Mouse (Mus musculus) forebrain, postnatal 0 days (tissue): ENCODE measurements around the gene A130010J15Rik. TPM values are rescaled to one million over a fixed set of nuclear protein-coding genes. Genes with fewer than 3 reads are reported as not detected.

Experiments used
- ATAC-seq: fragments of 200-750 bp; cut with Nextera tagmentation; 2 replicates; pipeline ENCODE4 v1.8.0; 2017; ENCODE audit warnings: mild to moderate bottlenecking, moderate library complexity
- DNase-seq: peaks from one replicate; pipeline ENCODE4 v3.0.0-alpha.2; 2015
- H3K27ac ChIP-seq: fragments of 300-500 bp; sonication (generic); 2 replicates; pipeline ENCODE4 v1.5.1; 2014; ENCODE audit warnings: low read depth, mild to moderate bottlenecking, antibody characterized with exemption, low read length, moderate library complexity, mixed read lengths
- H3K27me3 ChIP-seq: fragments of 300-500 bp; sonication (generic); 2 replicates; pipeline ENCODE4 v1.6.1; 2014; ENCODE audit warnings: mild to moderate bottlenecking, low read length, mixed read lengths; ENCODE audit not compliant: insufficient read depth
- H3K36me3 ChIP-seq: fragments of 300-500 bp; sonication (generic); 2 replicates; pipeline ENCODE4 v1.6.1; 2014; ENCODE audit warnings: mild to moderate bottlenecking, moderate library complexity; ENCODE audit not compliant: insufficient read depth
- H3K4me1 ChIP-seq: fragments of 300-500 bp; sonication (generic); 2 replicates; pipeline ENCODE4 v1.6.1; 2014; ENCODE audit warnings: antibody characterized with exemption; ENCODE audit not compliant: insufficient read depth
- H3K4me2 ChIP-seq: fragments of 300-500 bp; sonication (generic); 2 replicates; pipeline ENCODE4 v1.6.1; 2014; ENCODE audit warnings: low read depth, mild to moderate bottlenecking, moderate library complexity
- H3K4me3 ChIP-seq: fragments of 300-500 bp; sonication (generic); 2 replicates; pipeline ENCODE4 v1.5.1; 2014; ENCODE audit warnings: low read depth, low read length, mixed read lengths
- H3K9ac ChIP-seq: fragments of 300-500 bp; sonication (generic); 2 replicates; pipeline ENCODE4 v1.6.1; 2014; ENCODE audit warnings: mild to moderate bottlenecking
- H3K9me3 ChIP-seq: fragments of 300-500 bp; sonication (generic); 2 replicates; pipeline ENCODE4 v1.6.1; 2016; ENCODE audit warnings: low read length
- CTCF ChIP-seq: sonication (generic); IDR thresholded peaks from 2 replicates; pipeline ENCODE4 v1.5.1; 2016; ENCODE audit warnings: antibody characterized with exemption, control low read depth, low read depth
- WGBS: fragments of 180-500 bp; shearing (Covaris S2); extraction: QIAGEN DNeasy Blood & Tissue Kit; methylation state at CpG from one replicate; pipeline ENCODE4 v1.1.7; 2014; 5-methylcytosine and 5-hydroxymethylcytosine counted together
- polyA plus RNA-seq: library from polyadenylated mRNA; unstranded; fragments of >200 nt; fragmentation: Nextera tagmentation; extraction: Ambion mirVana; gene quantifications from 2 replicates; pipeline ENCODE4 v1.2.1, GENCODE M21; 2015
- total RNA-seq: library from RNA; depleted of rRNA; stranded (reverse); fragments of >200 nt; gene quantifications from 2 replicates; pipeline ENCODE4 v1.2.3, GENCODE M21; 2014; rRNA removed

A130010J15Rik gene
- total RNA-seq, result 16.2 and 18.2 TPM in 2 replicates
- polyA plus RNA-seq, result 9.6 and 10.8 TPM in 2 replicates

DNA sequence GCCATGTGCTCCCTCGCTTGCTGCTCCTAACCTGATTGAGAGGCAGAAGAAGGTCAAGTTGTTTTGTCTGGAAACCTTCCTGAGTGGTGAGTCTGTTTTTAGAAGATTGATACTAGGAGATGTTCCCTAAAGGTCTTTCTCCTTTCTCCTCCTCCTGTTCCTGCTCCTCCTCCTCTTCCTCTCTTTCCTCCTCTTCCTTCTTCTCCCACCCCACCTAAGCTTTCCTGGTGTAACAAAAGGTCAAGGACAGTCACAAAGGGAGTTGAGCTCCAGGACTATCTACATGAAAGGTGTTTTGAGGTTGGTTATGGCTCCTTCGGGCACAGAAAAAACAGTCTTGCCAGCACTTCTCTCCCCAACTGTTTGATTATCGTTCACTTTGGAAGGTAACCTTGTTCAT lies at the start of gene A130010J15Rik:
A130010J15Rik (plus strand) TSS at position 301 of the 400 bp plus-strand sequence.
- H3K27ac ChIP-seq, result no peak within 1 kb of the TSS
- H3K4me1 ChIP-seq, result 0 out of 2 replicates have a peak, but pooled peaks cover 7% of the 10 kb centered on the region
- 99% methylated on average over 3 of the region's 3 CpGs for WGBS
- H3K9me3 ChIP-seq, result no peaks in the 10 kb centered on the region
- no peak within 1 kb of the TSS for H3K9ac ChIP-seq
- TF ChIP-seq CTCF, result no peak
- no peaks in the 10 kb centered on the region for H3K27me3 ChIP-seq
- H3K36me3 ChIP-seq, result no peaks in the 10 kb centered on the region
- no peak within 1 kb of the TSS for H3K4me3 ChIP-seq
- no peak for ATAC-seq
- no peak within 1 kb of the TSS for H3K4me2 ChIP-seq
- DNase-seq, result no peak

DNA sequence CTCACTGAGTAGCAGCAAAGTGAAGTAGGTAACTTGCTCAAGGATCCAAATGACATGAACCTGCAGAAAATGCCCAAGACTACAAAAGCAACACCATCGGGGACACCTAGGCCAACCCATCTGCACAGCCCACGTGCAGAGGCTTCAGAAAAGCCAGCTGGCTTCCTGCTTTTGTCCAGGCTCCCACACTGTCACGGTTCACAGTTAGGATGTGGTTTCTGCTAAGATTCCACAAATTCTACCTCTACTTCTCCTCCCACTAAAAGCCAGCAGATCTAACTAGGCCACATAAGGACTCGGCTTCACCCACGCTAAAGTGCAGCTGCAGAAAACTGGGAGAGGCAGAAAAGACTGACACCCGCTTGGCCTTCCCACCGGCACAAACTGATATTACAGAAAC lies 45.1 kb upstream of the A130010J15Rik start:
- 95% methylated on average over 7 of the region's 7 CpGs for WGBS
- Histone ChIP-seq H3K9ac (no peak overlapping the region), H3K4me3 (no peak overlapping the region), H3K36me3 (peaks cover 70% of the 10 kb centered on the region), H3K4me1 (no peaks in the 10 kb centered on the region), H3K27me3 (no peaks in the 10 kb centered on the region), H3K27ac (no peak overlapping the region), H3K9me3 (no peaks in the 10 kb centered on the region), H3K4me2 (no peak overlapping the region)
- ATAC-seq (no peak), DNase-seq (no peak)
- TF ChIP-seq CTCF, result no peak

DNA sequence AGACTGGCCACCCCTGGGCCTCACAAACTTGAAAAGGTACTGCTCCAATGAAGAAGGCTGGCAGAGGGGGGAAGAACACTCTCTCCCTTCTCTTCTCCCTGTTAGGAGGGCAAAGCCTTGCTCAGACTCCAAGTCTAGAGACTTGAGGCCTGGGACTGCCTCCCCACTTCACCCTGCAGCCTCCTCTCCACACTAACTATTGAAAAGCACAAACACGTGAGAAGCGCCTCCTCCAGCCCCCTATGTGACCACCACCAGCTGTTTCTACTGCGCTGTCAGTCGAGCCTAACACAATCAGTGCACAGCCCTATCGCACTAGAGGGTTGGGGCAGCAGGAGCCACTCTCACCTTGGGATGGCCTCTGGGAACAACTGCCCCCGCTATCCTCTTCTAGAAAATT lies 44.6 kb upstream of the A130010J15Rik start:
- ATAC-seq, result no peak

DNA sequence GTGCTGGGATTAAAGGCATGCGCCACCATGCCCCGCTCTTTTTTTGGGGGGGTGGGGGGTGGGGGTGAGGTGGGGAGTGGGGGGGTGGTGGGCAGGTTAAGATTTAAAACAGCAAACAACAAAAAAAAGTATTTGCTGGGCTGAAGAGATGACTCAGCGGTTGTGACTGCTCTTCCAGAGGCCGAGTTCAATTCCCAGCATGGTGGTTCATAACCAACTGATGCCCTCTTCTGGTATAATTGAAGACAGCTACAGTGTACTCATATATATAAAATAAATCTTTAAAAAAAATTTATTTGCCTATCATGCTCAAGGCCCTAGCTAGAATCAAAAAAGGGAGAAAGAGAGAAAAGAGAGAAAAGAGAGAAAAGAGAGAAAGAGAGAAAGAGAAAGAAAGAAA lies 42.0 kb upstream of the A130010J15Rik start:
- Histone ChIP-seq H3K4me3 (no peak overlapping the region), H3K9me3 (no peaks in the 10 kb centered on the region), H3K9ac (no peak overlapping the region), H3K4me1 (peaks cover 10% of the 10 kb centered on the region), H3K27ac (no peak overlapping the region), H3K27me3 (no peaks in the 10 kb centered on the region), H3K36me3 (peaks cover 45% of the 10 kb centered on the region), H3K4me2 (no peak overlapping the region)
- 70% methylated on average over 4 of the region's 4 CpGs for WGBS
- ATAC-seq, result peak; percentile 30; the same call in 1 of the 2 replicates
- DNase-seq, result peak; percentile 44
- peak; percentile 37 for TF ChIP-seq CTCF

More for the DNA sequence above, 44.6 kb upstream of the A130010J15Rik start:
- peaks cover 68% of the 10 kb centered on the region for H3K36me3 ChIP-seq
- WGBS, result 92% methylated on average over 6 of the region's 6 CpGs
- no peak for TF ChIP-seq CTCF
- no peak overlapping the region for H3K4me2 ChIP-seq
- H3K27ac ChIP-seq, result no peak overlapping the region
- H3K9me3 ChIP-seq, result no peaks in the 10 kb centered on the region
- no peaks in the 10 kb centered on the region for H3K4me1 ChIP-seq
- H3K9ac ChIP-seq, result no peak overlapping the region
- no peak overlapping the region for H3K4me3 ChIP-seq
- no peaks in the 10 kb centered on the region for H3K27me3 ChIP-seq
- no peak for DNase-seq

DNA sequence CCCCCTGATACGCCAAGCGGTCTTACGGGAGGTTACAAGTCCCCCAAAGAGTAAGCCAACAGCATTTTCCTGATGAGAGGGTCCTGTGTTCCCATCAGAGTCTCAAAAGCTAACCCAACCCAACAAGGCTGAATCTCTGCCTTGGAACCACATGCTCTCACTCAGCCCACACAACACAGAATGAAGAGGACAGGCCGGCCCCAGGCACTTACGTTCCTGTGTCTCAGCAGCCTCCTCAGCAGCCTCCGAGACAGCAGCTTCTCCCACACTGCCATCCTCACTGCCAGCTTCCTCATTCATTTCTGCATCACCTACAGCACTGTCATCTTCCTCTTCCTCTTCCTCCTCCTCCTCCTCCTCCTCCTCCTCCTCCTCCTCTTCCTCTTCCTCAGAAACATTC lies 39.8 kb upstream of the A130010J15Rik start:
- no peak for DNase-seq
- Histone ChIP-seq H3K4me1 (peaks cover 10% of the 10 kb centered on the region), H3K9ac (no peak overlapping the region), H3K36me3 (peaks cover 24% of the 10 kb centered on the region), H3K9me3 (no peaks in the 10 kb centered on the region), H3K27ac (no peak overlapping the region), H3K27me3 (no peaks in the 10 kb centered on the region), H3K4me2 (no peak overlapping the region), H3K4me3 (no peak overlapping the region)
- WGBS, result 95% methylated on average over 6 of the region's 6 CpGs
- TF ChIP-seq CTCF, result no peak
- no peak for ATAC-seq

DNA sequence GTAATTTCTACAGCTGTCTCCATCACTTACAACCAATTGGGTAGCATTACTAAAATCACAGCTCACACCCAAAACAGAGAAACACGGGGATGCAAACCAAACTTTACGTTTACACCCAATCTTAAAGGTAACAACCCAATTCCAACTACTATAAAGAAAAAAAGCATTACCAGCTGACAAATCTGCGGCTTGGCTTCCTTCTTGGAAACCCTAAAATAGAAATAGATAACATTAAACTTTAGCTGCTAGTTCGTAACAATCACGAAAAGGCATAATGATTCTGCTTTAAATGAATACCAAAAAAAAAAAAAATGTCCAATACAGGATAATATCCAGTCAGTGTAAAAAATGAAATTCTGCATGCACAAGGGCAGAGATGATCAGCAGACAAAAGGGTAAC lies 38.5 kb upstream of the A130010J15Rik start:
- H3K27me3 ChIP-seq, result no peaks in the 10 kb centered on the region
- H3K9me3 ChIP-seq, result no peaks in the 10 kb centered on the region
- peak overlapping the region; percentile 58 for H3K4me2 ChIP-seq
- no peak overlapping the region for H3K27ac ChIP-seq
- no peak for ATAC-seq
- 27% methylated on average over 5 of the region's 5 CpGs for WGBS
- peaks cover 18% of the 10 kb centered on the region for H3K36me3 ChIP-seq
- peak overlapping the region; percentile 68 for H3K9ac ChIP-seq
- TF ChIP-seq CTCF, result no peak
- DNase-seq, result no peak
- peaks cover 10% of the 10 kb centered on the region for H3K4me1 ChIP-seq
- H3K4me3 ChIP-seq, result peak overlapping the region; percentile 71

DNA sequence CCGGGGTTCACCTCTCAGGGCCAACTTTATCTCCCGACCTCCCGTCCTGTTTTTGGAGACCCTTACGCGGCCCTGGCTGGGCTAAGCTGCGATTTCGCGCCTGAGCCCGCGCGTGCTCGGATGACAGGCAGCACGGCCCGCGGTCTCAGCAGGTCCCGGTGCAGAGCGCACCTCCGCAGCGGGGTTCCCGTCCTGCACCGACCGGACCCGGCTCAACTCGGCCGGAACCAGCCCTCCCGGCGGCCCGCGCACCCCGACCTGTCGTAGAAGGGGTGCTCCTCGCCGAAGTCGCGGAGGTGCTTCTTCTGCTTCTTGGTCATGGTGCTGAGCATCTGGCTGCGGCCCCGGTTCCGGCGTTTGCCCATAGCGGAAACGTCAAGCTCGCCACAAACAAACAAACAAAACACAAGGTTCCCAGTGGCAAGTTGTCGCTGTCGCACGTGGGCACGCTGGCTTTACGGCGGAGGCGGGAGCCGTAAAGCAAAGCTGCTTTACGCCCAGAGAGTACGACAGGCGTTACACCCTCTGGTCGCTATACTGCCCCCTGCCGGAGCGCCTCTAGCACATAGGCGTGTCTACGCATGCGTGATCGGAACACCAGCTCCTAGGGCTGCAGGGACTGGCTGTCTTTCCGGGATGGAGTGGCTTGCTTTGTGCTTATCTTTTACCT lies 37.9 kb upstream of the A130010J15Rik start, which contains the start of gene Diexf:
Diexf (minus strand) TSS at position 487 of the 670 bp plus-strand sequence.
- peak within 1 kb of the TSS; percentile 71 for H3K4me3 ChIP-seq
- TF ChIP-seq CTCF, result peak; percentile 99

More for the DNA sequence above, 37.9 kb upstream of the A130010J15Rik start, which contains the start of gene Diexf:
- peak within 1 kb of the TSS; percentile 58 for H3K4me2 ChIP-seq
- H3K4me1 ChIP-seq, result peaks cover 10% of the 10 kb centered on the region
- H3K27ac ChIP-seq, result peak within 1 kb of the TSS; percentile 86
- DNase-seq (peak; percentile 100), ATAC-seq (peak; percentile 96)
- peaks cover 14% of the 10 kb centered on the region; the same call in 1 of the 2 replicates for H3K36me3 ChIP-seq
- no peaks in the 10 kb centered on the region for H3K27me3 ChIP-seq
- peak within 1 kb of the TSS; percentile 68 for H3K9ac ChIP-seq
- H3K9me3 ChIP-seq, result no peaks in the 10 kb centered on the region
- WGBS, result under 1% methylated on average over 61 of the region's 61 CpGs
